Mouse (Mus musculus): Measurements from ENCODE around the gene Snx9. TPM values are rescaled to one million over a fixed set of nuclear protein-coding genes. Genes with fewer than 3 reads are reported as not detected.
A peak's percentile ranks its signal among the peaks of the same experiment; 100 is the strongest.

Snx9 gene
- total and polyA plus RNA-seq, 2 experiments: 19.7 to 30.5 TPM

- Histone ChIP-seq H3K27me3 (ENCODE audit: control insufficient read depth, insufficient read depth, low read length) (no peaks in the 10 kb centered on the region), H3K9ac (ENCODE audit: low read depth, low read length) (no peak overlapping the region), H3K4me1 (ENCODE audit: control insufficient read depth, insufficient read depth, low read length) (peaks cover 12% of the 10 kb centered on the region), H3K79me2 (ENCODE audit: control insufficient read depth, insufficient read depth, low read length) (no peaks in the 10 kb centered on the region), H3K36me3 (ENCODE audit: control insufficient read depth, insufficient read depth, low read length) (no peaks in the 10 kb centered on the region), H3K4me3 (ENCODE audit: insufficient read depth, low read depth, low read length) (no peak overlapping the region), H3K27ac (replicated peaks; ENCODE audit: insufficient read depth, low read depth, low read length) (0 out of 2 replicates have a peak overlapping the region, but pooled peaks have one; percentile 2)
- no peak for TF ChIP-seq CTCF (IDR thresholded peaks at IDR 0.05; ENCODE audit: low read depth, low read length)
- no peak for TF ChIP-seq POLR2A (IDR thresholded peaks at IDR 0.05; ENCODE audit: extremely low read depth, insufficient read depth, low read length)
- 75% methylated on average over 7 of the region's 7 CpGs for WGBS
- no peak for DNase-seq (ENCODE audit: extremely low read depth, low read depth, low spot score)
Measured at GRCm38 (mm10) chr17:5805151-5805834, 35.8 kb upstream of the Snx9 start.

DNA sequence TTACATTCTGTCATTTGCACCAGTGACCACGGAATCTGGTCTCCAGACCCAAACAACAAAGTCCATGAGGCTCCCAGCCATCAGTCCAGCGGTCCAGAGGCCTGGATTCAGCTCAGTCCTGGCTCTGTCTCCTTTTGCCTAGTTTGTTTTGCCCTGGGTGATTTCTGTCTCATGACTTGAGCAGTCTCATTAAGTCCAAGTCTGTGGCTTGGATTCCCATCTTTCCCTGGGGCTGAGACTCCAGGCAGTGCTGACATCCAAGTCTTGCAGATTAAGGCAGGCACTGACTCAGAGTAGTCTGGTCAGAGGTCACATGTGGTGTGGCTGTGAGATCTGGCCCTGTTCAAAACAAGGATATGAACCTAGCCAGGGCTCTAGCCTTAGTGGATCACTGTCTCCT lies 35.2 kb upstream of the Snx9 start:
- Histone ChIP-seq H3K36me3 (ENCODE audit: control insufficient read depth, insufficient read depth, low read length) (no peaks in the 10 kb centered on the region), H3K79me2 (ENCODE audit: control insufficient read depth, insufficient read depth, low read length) (no peaks in the 10 kb centered on the region), H3K9ac (ENCODE audit: low read depth, low read length) (no peak overlapping the region), H3K4me3 (ENCODE audit: insufficient read depth, low read depth, low read length) (no peak overlapping the region), H3K4me1 (ENCODE audit: control insufficient read depth, insufficient read depth, low read length) (peaks cover 12% of the 10 kb centered on the region), H3K27me3 (ENCODE audit: control insufficient read depth, insufficient read depth, low read length) (no peaks in the 10 kb centered on the region), H3K27ac (replicated peaks; ENCODE audit: insufficient read depth, low read depth, low read length) (peak overlapping the region; percentile 25)
- WGBS: 20% methylated on average over 2 of the region's 2 CpGs
- TF ChIP-seq CTCF (IDR thresholded peaks at IDR 0.05; ENCODE audit: low read depth, low read length) (no peak), POLR2A (IDR thresholded peaks at IDR 0.05; ENCODE audit: extremely low read depth, insufficient read depth, low read length) (no peak)
- peak; percentile 86 for DNase-seq (ENCODE audit: extremely low read depth, low read depth, low spot score)

- Histone ChIP-seq H3K9ac (ENCODE audit: low read depth, low read length) (no peak overlapping the region), H3K79me2 (ENCODE audit: control insufficient read depth, insufficient read depth, low read length) (no peaks in the 10 kb centered on the region), H3K4me1 (ENCODE audit: control insufficient read depth, insufficient read depth, low read length) (peaks cover 11% of the 10 kb centered on the region), H3K27ac (replicated peaks; ENCODE audit: insufficient read depth, low read depth, low read length) (no peak overlapping the region), H3K4me3 (ENCODE audit: insufficient read depth, low read depth, low read length) (no peak overlapping the region), H3K27me3 (ENCODE audit: control insufficient read depth, insufficient read depth, low read length) (no peaks in the 10 kb centered on the region), H3K36me3 (ENCODE audit: control insufficient read depth, insufficient read depth, low read length) (no peaks in the 10 kb centered on the region)
- WGBS: 94% methylated on average over 2 of the region's 2 CpGs
- TF ChIP-seq CTCF (IDR thresholded peaks at IDR 0.05; ENCODE audit: low read depth, low read length) (no peak), POLR2A (IDR thresholded peaks at IDR 0.05; ENCODE audit: extremely low read depth, insufficient read depth, low read length) (no peak)
- no peak for DNase-seq (ENCODE audit: extremely low read depth, low read depth, low spot score)
Measured at GRCm38 (mm10) chr17:5806823-5807222, 34.3 kb upstream of the Snx9 start.

DNA sequence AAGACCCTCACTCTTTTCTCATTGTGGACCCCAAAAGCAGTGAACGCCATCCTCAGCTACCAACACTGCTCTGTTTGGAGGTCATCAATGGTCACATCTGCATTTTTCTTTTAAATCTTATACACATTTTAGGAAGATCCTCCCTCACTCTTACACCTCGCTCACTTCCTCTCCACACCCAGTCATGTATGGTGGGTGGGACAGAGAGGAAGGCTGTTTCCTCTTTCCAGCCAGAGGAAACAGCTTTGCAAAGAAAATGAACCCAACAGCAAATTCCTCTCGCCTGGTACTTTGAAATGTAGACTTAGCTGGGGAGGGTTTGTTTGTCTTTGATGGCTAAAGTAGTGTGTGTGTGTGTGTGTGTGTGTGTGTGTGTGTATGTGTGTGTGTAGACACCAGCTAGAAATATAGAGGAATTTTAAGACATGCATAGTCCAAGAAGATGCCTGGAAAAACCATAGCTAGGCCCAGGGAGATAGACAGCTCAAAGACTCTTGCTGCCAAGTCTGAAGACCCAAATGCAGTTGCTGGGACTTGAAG lies 33.2 kb upstream of the Snx9 start:
- TF ChIP-seq CTCF (IDR thresholded peaks at IDR 0.05; ENCODE audit: low read depth, low read length) (no peak), POLR2A (IDR thresholded peaks at IDR 0.05; ENCODE audit: extremely low read depth, insufficient read depth, low read length) (no peak)
- Histone ChIP-seq H3K4me3 (ENCODE audit: insufficient read depth, low read depth, low read length) (no peak overlapping the region), H3K36me3 (ENCODE audit: control insufficient read depth, insufficient read depth, low read length) (no peaks in the 10 kb centered on the region), H3K27ac (replicated peaks; ENCODE audit: insufficient read depth, low read depth, low read length) (no peak overlapping the region), H3K27me3 (ENCODE audit: control insufficient read depth, insufficient read depth, low read length) (no peaks in the 10 kb centered on the region), H3K79me2 (ENCODE audit: control insufficient read depth, insufficient read depth, low read length) (no peaks in the 10 kb centered on the region), H3K4me1 (ENCODE audit: control insufficient read depth, insufficient read depth, low read length) (peaks cover 8% of the 10 kb centered on the region), H3K9ac (ENCODE audit: low read depth, low read length) (no peak overlapping the region)
- 56% methylated on average over 3 of the region's 3 CpGs for WGBS
- DNase-seq (ENCODE audit: extremely low read depth, low read depth, low spot score): no peak

GRCm38 (mm10) chr17:5813863-5814640 lies 27.1 kb upstream of the Snx9 start:
- 54% methylated on average over 8 of the region's 8 CpGs for WGBS
- no peak overlapping the region for H3K27ac ChIP-seq (replicated peaks; ENCODE audit: insufficient read depth, low read depth, low read length)
- DNase-seq (ENCODE audit: extremely low read depth, low read depth, low spot score): no peak

DNA sequence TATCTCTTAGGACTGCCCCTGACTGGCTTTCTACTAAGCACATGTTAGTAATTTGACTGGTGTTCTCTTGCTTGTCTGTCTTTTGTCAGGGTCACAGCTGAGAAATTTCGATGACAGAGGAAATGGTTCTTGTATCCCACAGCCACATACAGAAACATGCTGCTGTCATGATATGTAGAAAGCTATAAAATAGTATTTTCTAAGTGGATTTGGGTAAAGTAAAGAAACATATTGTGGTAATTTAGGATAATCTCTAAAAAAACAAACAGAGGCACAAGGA lies 26.5 kb upstream of the Snx9 start:
- H3K9ac ChIP-seq (ENCODE audit: low read depth, low read length): no peak overlapping the region
- H3K4me3 ChIP-seq (ENCODE audit: insufficient read depth, low read depth, low read length): no peak overlapping the region
- H3K4me1 ChIP-seq (ENCODE audit: control insufficient read depth, insufficient read depth, low read length): no peaks in the 10 kb centered on the region
- DNase-seq (ENCODE audit: extremely low read depth, low read depth, low spot score): no peak
- H3K79me2 ChIP-seq (ENCODE audit: control insufficient read depth, insufficient read depth, low read length): no peaks in the 10 kb centered on the region
- TF ChIP-seq POLR2A (IDR thresholded peaks at IDR 0.05; ENCODE audit: extremely low read depth, insufficient read depth, low read length) (no peak), CTCF (IDR thresholded peaks at IDR 0.05; ENCODE audit: low read depth, low read length) (no peak)
- no peaks in the 10 kb centered on the region for H3K36me3 ChIP-seq (ENCODE audit: control insufficient read depth, insufficient read depth, low read length)
- no peak overlapping the region for H3K27ac ChIP-seq (replicated peaks; ENCODE audit: insufficient read depth, low read depth, low read length)
- H3K27me3 ChIP-seq (ENCODE audit: control insufficient read depth, insufficient read depth, low read length): no peaks in the 10 kb centered on the region
- 62% methylated on average over 1 of the region's 1 CpGs for WGBS

More at GRCm38 (mm10) chr17:5813863-5814640, 27.1 kb upstream of the Snx9 start:
- Histone ChIP-seq H3K9ac (ENCODE audit: low read depth, low read length) (no peak overlapping the region), H3K4me1 (ENCODE audit: control insufficient read depth, insufficient read depth, low read length) (no peaks in the 10 kb centered on the region), H3K79me2 (ENCODE audit: control insufficient read depth, insufficient read depth, low read length) (no peaks in the 10 kb centered on the region), H3K4me3 (ENCODE audit: insufficient read depth, low read depth, low read length) (no peak overlapping the region), H3K27me3 (ENCODE audit: control insufficient read depth, insufficient read depth, low read length) (no peaks in the 10 kb centered on the region), H3K36me3 (ENCODE audit: control insufficient read depth, insufficient read depth, low read length) (no peaks in the 10 kb centered on the region)
- TF ChIP-seq POLR2A (IDR thresholded peaks at IDR 0.05; ENCODE audit: extremely low read depth, insufficient read depth, low read length) (no peak), CTCF (IDR thresholded peaks at IDR 0.05; ENCODE audit: low read depth, low read length) (no peak)
